Mouse (Mus musculus) cerebellum, postnatal 4 days (tissue): ENCODE results near the gene 1190005I06Rik.
A peak's percentile ranks its signal among the peaks of the same experiment; 100 is the strongest.

ENCODE experiments used
- DNase-seq, 2 experiments: peaks; one replicate each; pipeline ENCODE4 v3.0.0; 2022; ENCODE audit warnings: low spot score in 2 of 2, mixed read lengths in 1 of 2

Gene 1190005I06Rik

GRCm38 (mm10) chr8:120667561-120668373, 20.3 kb upstream of the 1190005I06Rik start, which contains the start of the genes Gm27021 and Cox4i1:
Gm27021 (minus strand) TSS chr8:120668079.
Cox4i1 (plus strand) TSS chr8:120668222.
- peak; percentile 77 to 93 for DNase-seq

- no peak for DNase-seq
Measured at GRCm38 (mm10) chr8:120666807-120667470, 19.5 kb upstream of the 1190005I06Rik start.

- DNase-seq, result no peak
Measured at GRCm38 (mm10) chr8:120665726-120666455, 18.5 kb upstream of the 1190005I06Rik start.

GRCm38 (mm10) chr8:120664566-120664965, 17.1 kb upstream of the 1190005I06Rik start:
- no peak for DNase-seq

- DNase-seq, result no peak
Measured at GRCm38 (mm10) chr8:120657415-120657814, 10.0 kb upstream of the 1190005I06Rik start.

GRCm38 (mm10) chr8:120656322-120657052, 9.1 kb upstream of the 1190005I06Rik start:
- DNase-seq, result no peak

GRCm38 (mm10) chr8:120644663-120645062, 2.8 kb downstream of the 1190005I06Rik start:
- DNase-seq, result peak; percentile 61 to 79

- DNase-seq, result no peak
Measured at GRCm38 (mm10) chr8:120642031-120642662, 5.3 kb downstream of the 1190005I06Rik start.

GRCm38 (mm10) chr8:120641245-120641644, 6.2 kb downstream of the 1190005I06Rik start:
- DNase-seq, result no peak

GRCm38 (mm10) chr8:120634329-120634839, 13.0 kb downstream of the 1190005I06Rik start:
- no peak for DNase-seq

- DNase-seq, result no peak
Measured at GRCm38 (mm10) chr8:120633665-120634271, 13.7 kb downstream of the 1190005I06Rik start.

GRCm38 (mm10) chr8:120632969-120633664, 14.3 kb downstream of the 1190005I06Rik start:
- no peak for DNase-seq

GRCm38 (mm10) chr8:120631441-120632375, 15.7 kb downstream of the 1190005I06Rik start:
- DNase-seq, result no peak

- DNase-seq, result no peak
Measured at GRCm38 (mm10) chr8:120630848-120631247, 16.6 kb downstream of the 1190005I06Rik start.

GRCm38 (mm10) chr8:120630031-120630430, 17.4 kb downstream of the 1190005I06Rik start:
- DNase-seq, result no peak

- DNase-seq, result peak in 1 of 2 experiments; percentile 69
Measured at GRCm38 (mm10) chr8:120627298-120627697, 20.1 kb downstream of the 1190005I06Rik start.

GRCm38 (mm10) chr8:120626461-120626860, 21.0 kb downstream of the 1190005I06Rik start:
- DNase-seq, result no peak

GRCm38 (mm10) chr8:120623608-120624007, 23.8 kb downstream of the 1190005I06Rik start:
- no peak for DNase-seq
